ENCODE assay signal across 9 mouse cellular contexts in genomic region chr6:39372727-39373126, GRCm38 (mm10). TPM values are rescaled to one million over a fixed set of nuclear protein-coding genes. Genes with fewer than 3 reads are reported as not detected.
A peak's percentile ranks its signal among the peaks of the same experiment; 100 is the strongest.
DNase-seq lines count a peak whose midpoint lies in the region; ATAC-seq and TF ChIP-seq lines count a peak whose summit lies in the region.
"Had no signal": no experiment of that assay in that cellular context is flagged by ENCODE, and none has a peak within 500 bp of the region (broad histone marks: within the 10 kb centered on the region; RNA-seq: fewer than 3 reads in every experiment).

No protein-coding gene starts in this region.

- H3K9me3 ChIP-seq in ES-E14 (ENCODE audit: control insufficient read depth, insufficient read depth, low read depth, low read length): no peaks in the 10 kb centered on the region
- H3K9me3 ChIP-seq in neural tube, embryonic 15.5 days (replicated peaks): no peaks in the 10 kb centered on the region
- no peaks in the 10 kb centered on the region for H3K9me3 ChIP-seq in forebrain, embryonic 16.5 days (ENCODE audit: control insufficient read depth, low read length)

- no peaks in the 10 kb centered on the region for H3K27me3 ChIP-seq in neural tube, embryonic 15.5 days (replicated peaks)
- no peaks in the 10 kb centered on the region for H3K27me3 ChIP-seq in forebrain, embryonic 16.5 days (replicated peaks; ENCODE audit: control insufficient read depth, insufficient read depth, low read length)

- H3K4me3 ChIP-seq in ES-E14 (ENCODE audit: insufficient read depth in 1 of 2, low read depth in 1 of 2, low read length in 2 of 2, poor library complexity in 1 of 2, severe bottlenecking in 1 of 2): no peak overlapping the region
- H3K4me3 ChIP-seq in neural tube, embryonic 15.5 days (replicated peaks): no peak overlapping the region
- no peak overlapping the region for H3K4me3 ChIP-seq in forebrain, embryonic 16.5 days (replicated peaks; ENCODE audit: low read length)
- H3K4me3 ChIP-seq: megakaryocyte, embryonic 14.5 days had no signal

- H3K27ac ChIP-seq in ES-E14 (ENCODE audit: insufficient read depth, low read depth, low read length, poor library complexity, severe bottlenecking): no peak overlapping the region
- 0 out of 2 replicates have a peak overlapping the region, but pooled peaks have one; percentile 37 for H3K27ac ChIP-seq in neural tube, embryonic 15.5 days (replicated peaks)
- H3K27ac ChIP-seq in forebrain, embryonic 16.5 days (ENCODE audit: low read length): no peak overlapping the region

- H3K4me2 ChIP-seq in neural tube, embryonic 15.5 days: no peak overlapping the region
- H3K4me2 ChIP-seq in forebrain, embryonic 16.5 days (ENCODE audit: low read length): no peak overlapping the region

- DNase-seq in 3134 (ENCODE audit: extremely low read depth, insufficient read length, low spot score) (peak; percentile 61), ES-E14 (ENCODE audit: low read depth, low spot score) (no peak)
- DNase-seq in heart, adult 8-10 months (ENCODE audit: low spot score): peak; percentile 73
- peak; percentile 38 to 57 for DNase-seq in kidney, postnatal 25 days
- no peak for DNase-seq in right cerebral cortex, postnatal 25 days

- H3K9ac ChIP-seq in ES-E14 (ENCODE audit: insufficient read depth, low read depth, low read length, poor library complexity, severe bottlenecking): peak overlapping the region; percentile 16; the same call in 1 of the 2 replicates
- no peak overlapping the region for H3K9ac ChIP-seq in neural tube, embryonic 15.5 days (replicated peaks)
- no peak overlapping the region for H3K9ac ChIP-seq in forebrain, embryonic 16.5 days (replicated peaks; ENCODE audit: low read depth, low read length)

- peaks cover under 1 to 12% of the 10 kb centered on the region in 2 experiments; a peak in 1 of 4 replicates for H3K4me1 ChIP-seq in ES-E14 (ENCODE audit: control insufficient read depth in 2 of 2, insufficient read depth in 2 of 2, low read length in 2 of 2, poor library complexity in 1 of 2)
- peaks cover 27% of the 10 kb centered on the region for H3K4me1 ChIP-seq in neural tube, embryonic 15.5 days
- peaks cover 11% of the 10 kb centered on the region for H3K4me1 ChIP-seq in forebrain, embryonic 16.5 days (replicated peaks; ENCODE audit: control insufficient read depth, insufficient read depth, low read length)

- ATAC-seq in neural tube, embryonic 15.5 days (ENCODE audit: low FRiP score): no peak
- no peak for ATAC-seq in erythroid progenitor cell, adult 5-6 weeks (replicated peaks; ENCODE audit: low FRiP score, poor library complexity, severe bottlenecking)
- no peak for ATAC-seq in forebrain, embryonic 16.5 days

- peaks cover 14% of the 10 kb centered on the region for H3K36me3 ChIP-seq in ES-E14 (ENCODE audit: control insufficient read depth, insufficient read depth, low read length, poor library complexity, severe bottlenecking)
- H3K36me3 ChIP-seq in neural tube, embryonic 15.5 days: peaks cover 10% of the 10 kb centered on the region; the same call in 1 of the 2 replicates
- H3K36me3 ChIP-seq in forebrain, embryonic 16.5 days (ENCODE audit: control insufficient read depth, insufficient read depth): no peaks in the 10 kb centered on the region

- in situ Hi-C loops in ES-E14 (cut with MboI; ENCODE audit: low sequenced_read_pairs in 2 of 2, unreplicated experiment in 2 of 2): no loop called here

- WGBS in neural tube, embryonic 15.5 days: 44% methylated on average over 7 of the region's 7 CpGs
- 77% methylated on average over 7 of the region's 7 CpGs for whole genome bisulfite sequencing in forebrain, embryonic 16.5 days

TF ChIP-seq in ES-E14, 5 proteins besides CTCF, POLR2A, EP300 and RAD21:
- TF ChIP-seq ZC3H11A (IDR thresholded peaks at IDR 0.05; ENCODE audit: borderline replicate concordance, low read depth, low read length): no peak
- TF ChIP-seq HCFC1 (IDR thresholded peaks at IDR 0.05; ENCODE audit: borderline replicate concordance, insufficient read depth, low read length): no peak
- no peak for TF ChIP-seq CHD2 (IDR thresholded peaks at IDR 0.05; ENCODE audit: low read depth, low read length)
- no peak for TF ChIP-seq MAFK (IDR thresholded peaks at IDR 0.05; ENCODE audit: insufficient read depth, low read depth, low read length)
- no peak for TF ChIP-seq ZNF384 (IDR thresholded peaks at IDR 0.05; ENCODE audit: low read depth, low read length)

RNA-seq across cellular contexts. Expression of gene Slc37a3, which starts 4.7 kb away (rescaled TPM):
- total RNA-seq in ES-E14 (2012; rRNA removed): 45.2 and 66.4 TPM in 2 replicates
- total RNA-seq in heart, adult 8-10 months (2022): 10 to 100 TPM; 18.9 to 25.0 (median 19.7) TPM
- 52.6 and 53.1 TPM in 2 replicates for polyA plus RNA-seq in neural tube, embryonic 15.5 days (2015; fragmentation: Nextera tagmentation; extraction: Ambion mirVana)
- total RNA-seq in erythroid progenitor cell, adult 5-6 weeks (2015; ENCODE audit: low replicate concordance): 1.4 and 10.9 TPM in 2 replicates
- total RNA-seq in erythroid progenitor cell, adult 5-6 weeks (2017; ENCODE audit: low replicate concordance): 0.83 and 2.3 TPM in 2 replicates
- polyA plus RNA-seq in forebrain, embryonic 16.5 days (2015; fragmentation: Nextera tagmentation; extraction: Ambion mirVana): 69.3 and 76.8 TPM in 2 replicates

RNA-seq across cellular contexts. Expression of gene Rab19, which starts 8.2 kb away (rescaled TPM):
- total RNA-seq in ES-E14 (2012; rRNA removed): 0.53 and 0.62 TPM in 2 replicates
- under 1 TPM in 3 of 4 experiments, not detected in 1; 0.29 to 0.75 (median 0.44) TPM for total RNA-seq in heart, adult 8-10 months (2022)
- 0.09 and 1.9 TPM in 2 replicates for polyA plus RNA-seq in neural tube, embryonic 15.5 days (2015; fragmentation: Nextera tagmentation; extraction: Ambion mirVana)
- total RNA-seq in erythroid progenitor cell, adult 5-6 weeks (2015; ENCODE audit: low replicate concordance): 2.5 TPM in 1 of 2 replicates, not detected in the other
- total RNA-seq in erythroid progenitor cell, adult 5-6 weeks (2017; ENCODE audit: low replicate concordance): 0.68 and 1.3 TPM in 2 replicates
- polyA plus RNA-seq in forebrain, embryonic 16.5 days (2015; fragmentation: Nextera tagmentation; extraction: Ambion mirVana): 0.20 and 0.30 TPM in 2 replicates

RNA-seq across cellular contexts. Expression of gene Mkrn1, which starts 47.5 kb away (rescaled TPM):
- total RNA-seq in ES-E14 (2012; rRNA removed): 652 and 719 TPM in 2 replicates
- 10 to 100 TPM; 32.5 to 68.0 (median 39.8) TPM for total RNA-seq in heart, adult 8-10 months (2022)
- polyA plus RNA-seq in neural tube, embryonic 15.5 days (2015; fragmentation: Nextera tagmentation; extraction: Ambion mirVana): 203 and 231 TPM in 2 replicates
- 253 and 359 TPM in 2 replicates for total RNA-seq in erythroid progenitor cell, adult 5-6 weeks (2015; ENCODE audit: low replicate concordance)
- total RNA-seq in erythroid progenitor cell, adult 5-6 weeks (2017; ENCODE audit: low replicate concordance): 284 and 418 TPM in 2 replicates
- polyA plus RNA-seq in forebrain, embryonic 16.5 days (2015; fragmentation: Nextera tagmentation; extraction: Ambion mirVana): 240 and 244 TPM in 2 replicates

Comparison
In these comparisons a context has a peak if more than half of its experiments do, and no peak if none do; other contexts are left out.
1. DNase-seq: peak in 3134 (single experiment), heart, adult 8-10 months (single experiment) and kidney, postnatal 25 days (2 of 2); none in ES-E14 (single experiment) and right cerebral cortex, postnatal 25 days (single experiment).